Mouse (Mus musculus) CH12.LX (cell line): Measurements from ENCODE around the gene Usp42. TPM values are rescaled to one million over a fixed set of nuclear protein-coding genes. Genes with fewer than 3 reads are reported as not detected.

Experiments
- DNase-seq: peaks from one replicate; pipeline ENCODE4 v3.0.0-alpha.2; 2013; ENCODE audit errors: extremely low read depth
- H3K27ac ChIP-seq: 2 replicates; pipeline ENCODE4 v1.5.1; 2012; ENCODE audit warnings: low read depth, mild to moderate bottlenecking, control low read depth, moderate library complexity; ENCODE audit not compliant: insufficient read depth
- H3K27me3 ChIP-seq: replicated peaks from 2 replicates; pipeline ENCODE3; 2012; ENCODE audit warnings: inconsistent platforms
- H3K36me3 ChIP-seq, 2 experiments: replicated peaks in 1 of 2; 2 replicates each; pipeline versions ENCODE3 to v1.6.1; 2012; ENCODE audit warnings: inconsistent platforms in 1 of 2, low read length in 1 of 2, mild to moderate bottlenecking in 1 of 2, mixed read lengths in 1 of 2, moderate library complexity in 1 of 2; ENCODE audit not compliant: control insufficient read depth in 1 of 2, insufficient read depth in 1 of 2
- H3K4me1 ChIP-seq, 2 experiments: 2 replicates each; pipeline ENCODE4 v1.6.1; 2012; ENCODE audit warnings: inconsistent platforms in 1 of 2, moderate library complexity in 1 of 2; ENCODE audit not compliant: insufficient read depth in 2 of 2, control insufficient read depth in 1 of 2
- H3K4me2 ChIP-seq: 2 replicates; pipeline ENCODE4 v1.6.1; 2012; ENCODE audit warnings: low read depth, mild to moderate bottlenecking, control low read depth; ENCODE audit not compliant: poor library complexity, insufficient read depth, severe bottlenecking
- H3K4me3 ChIP-seq, 3 experiments: fragments of 150-350 bp in 1 of 3; sonication (generic) in 1 of 3; replicated peaks in 1 of 3; 2 replicates each; pipeline versions ENCODE3 to v1.5.1; 2011 to 2012; ENCODE audit warnings: low read depth in 2 of 3, low read length in 2 of 3, mild to moderate bottlenecking in 2 of 3, moderate library complexity in 2 of 3, control low read depth in 1 of 3, improper control_type of control experiment in 1 of 3, inconsistent platforms in 1 of 3, mixed read lengths in 1 of 3; ENCODE audit not compliant: poor library complexity in 1 of 3
- H3K79me2 ChIP-seq: replicated peaks from 2 replicates; pipeline ENCODE4 v1.6.1; 2012; ENCODE audit warnings: mild to moderate bottlenecking, moderate library complexity; ENCODE audit not compliant: control insufficient read depth, poor library complexity, insufficient read depth, severe bottlenecking; ENCODE audit errors: extremely low read depth
- H3K9ac ChIP-seq: 2 replicates; pipeline ENCODE4 v1.6.1; 2012; ENCODE audit warnings: low read depth, mild to moderate bottlenecking, control low read depth, moderate library complexity; ENCODE audit not compliant: insufficient read depth
- H3K9me3 ChIP-seq: replicated peaks from 2 replicates; pipeline ENCODE3; 2012; ENCODE audit warnings: low read length, inconsistent platforms, mixed read lengths
- CTCF ChIP-seq, 2 experiments: IDR thresholded peaks in 1 of 2; conservative IDR thresholded peaks in 1 of 2; 2 replicates each; pipeline ENCODE4 v1.5.1; 2011 to 2012; ENCODE audit warnings: low read depth in 2 of 2, low read length in 2 of 2, improper control_type of control experiment in 1 of 2, inconsistent platforms in 1 of 2, mild to moderate bottlenecking in 1 of 2, moderate library complexity in 1 of 2
- EP300 ChIP-seq: IDR thresholded peaks from 2 replicates; pipeline ENCODE4 v1.6.1; 2011; ENCODE audit warnings: low read length, improper control_type of control experiment
- GABPA ChIP-seq: IDR thresholded peaks from 2 replicates; pipeline ENCODE4 v1.6.1; 2012; ENCODE audit warnings: low read depth, low read length, improper control_type of control experiment, inconsistent platforms; ENCODE audit not compliant: insufficient replicate concordance
- HCFC1 ChIP-seq: IDR thresholded peaks from 2 replicates; pipeline ENCODE4 v1.6.1; 2012; ENCODE audit warnings: low read depth, mild to moderate bottlenecking, inconsistent platforms, low read length, improper control_type of control experiment
- IRF4 ChIP-seq: IDR thresholded peaks from 2 replicates; pipeline ENCODE4 v1.6.1; 2014; ENCODE audit warnings: low read depth, mild to moderate bottlenecking, inconsistent platforms, low read length, improper control_type of control experiment
- NELFE ChIP-seq: IDR thresholded peaks from 2 replicates; pipeline ENCODE4 v1.6.1; 2011; ENCODE audit warnings: low read depth, low read length, improper control_type of control experiment
- RAD21 ChIP-seq: IDR thresholded peaks from 2 replicates; pipeline ENCODE4 v1.6.1; 2011; ENCODE audit warnings: low read depth, mild to moderate bottlenecking, low read length, improper control_type of control experiment, moderate library complexity
- SMC3 ChIP-seq: IDR thresholded peaks from 2 replicates; pipeline ENCODE4 v1.6.1; 2011; ENCODE audit warnings: low read depth, low read length, improper control_type of control experiment
- USF2 ChIP-seq: conservative IDR thresholded peaks from 2 replicates; pipeline ENCODE4 v1.6.1; 2011; ENCODE audit warnings: low read depth, low read length, improper control_type of control experiment
- ZC3H11A ChIP-seq: IDR thresholded peaks from 2 replicates; pipeline ENCODE4 v1.6.1; 2012; ENCODE audit warnings: low read depth, mild to moderate bottlenecking, inconsistent platforms, low read length, improper control_type of control experiment
- ZMIZ1 ChIP-seq: IDR thresholded peaks from 2 replicates; pipeline ENCODE4 v1.6.1; 2012; ENCODE audit warnings: low read depth, mild to moderate bottlenecking, inconsistent platforms, low read length, improper control_type of control experiment
- ZNF384 ChIP-seq: IDR thresholded peaks from 2 replicates; pipeline ENCODE4 v1.6.1; 2012; ENCODE audit warnings: low read depth, low read length, improper control_type of control experiment, inconsistent platforms
- dilution Hi-C: fragments of 300-500 bp; cut with MboI; formaldehyde crosslinking; loops from 2 replicates; pipeline ENCODE4 v1.14.3; 2020; ENCODE audit warnings: low sequenced_read_pairs; ENCODE audit not compliant: extremely low pct_unique_long_range_greater_than_20kb, extremely low pct_ligation_motif_present
- in situ Hi-C: fragments of 300-500 bp; cut with MboI; formaldehyde crosslinking; loops from 3 replicates; pipeline ENCODE4 v1.14.3; 2019; ENCODE audit warnings: low sequenced_read_pairs, low pct_ligation_motif_present, low pct_unique_long_range_greater_than_20kb, mixed read lengths
- polyA plus RNA-seq: library from polyadenylated mRNA; unstranded; fragments of >175 nt; gene quantifications from 2 replicates; pipeline ENCODE4 v1.2.1, GENCODE M21; 2012; ENCODE audit warnings: low read depth; ENCODE audit not compliant: insufficient read length
- total RNA-seq, 2 experiments: library from RNA; depleted of rRNA; stranded (reverse); fragments of 300-350 nt in 1 of 2; fragments of >200 nt in 1 of 2; gene quantifications; 2 replicates each; pipeline ENCODE4 v1.2.3; 2012 to 2014

Usp42 gene
- total and polyA plus RNA-seq, 3 experiments = 4.3 to 14.6 (median 7.1) TPM

- TF ChIP-seq GABPA = no peak
- TF ChIP-seq USF2 = no peak
- TF ChIP-seq, all 38 proteins: peak for 0
These were observed 57.5 kb downstream of the Usp42 start (continued) for GRCm38 (mm10) chr5:143674576-143674975.

DNA sequence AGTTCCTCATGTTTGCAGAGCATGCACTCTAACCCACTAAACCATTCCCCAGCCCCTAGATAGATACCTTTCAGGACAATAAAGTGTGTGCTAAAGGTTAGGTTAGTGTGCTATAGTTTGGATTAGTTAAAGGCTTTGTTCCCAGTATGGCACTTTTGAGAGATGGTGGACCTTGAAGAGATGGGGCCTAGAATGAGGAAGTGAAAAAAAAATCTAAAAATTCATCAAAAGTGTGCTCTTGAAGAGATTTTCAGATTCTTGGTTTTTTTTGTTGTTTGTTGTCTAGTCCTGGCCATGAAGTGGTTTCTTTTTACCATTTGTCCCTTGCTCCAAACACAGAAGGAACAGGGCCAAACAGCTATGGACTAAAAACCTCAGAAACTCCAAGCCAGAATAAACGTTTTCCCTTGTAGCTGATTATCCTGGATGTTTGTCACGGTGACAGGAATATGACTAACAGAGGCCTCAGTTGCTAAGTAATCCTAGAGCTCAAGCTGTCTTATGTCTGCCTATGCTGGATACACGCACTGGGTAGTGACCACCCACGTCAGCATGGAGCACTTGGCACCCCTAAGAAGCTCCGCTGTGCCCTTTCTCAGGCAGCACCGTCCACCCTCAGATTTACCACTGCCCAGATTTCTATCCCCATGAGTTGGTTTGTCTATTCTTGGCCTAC is 61.2 kb downstream of the Usp42 start:
- DNase-seq = no peak
- Histone ChIP-seq H3K9me3 (no peaks in the 10 kb centered on the region), H3K4me2 (no peak overlapping the region), H3K9ac (no peak overlapping the region), H3K36me3 (no peaks in the 10 kb centered on the region), H3K79me2 (no peaks in the 10 kb centered on the region), H3K27me3 (no peaks in the 10 kb centered on the region), H3K27ac (no peak overlapping the region), H3K4me3 (no peak overlapping the region), H3K4me1 (peaks cover 2 to 20% of the 10 kb centered on the region in 2 experiments; a peak in 3 of 4 replicates)
- dilution Hi-C loops = no loop called here
- in situ Hi-C loops = no loop called here
- TF ChIP-seq HCFC1 (no peak), IRF4 (peak; percentile 16; the same call in 1 of the 2 replicates), ZMIZ1 (no peak), ZNF384 (peak; percentile 51; the same call in 1 of the 2 replicates), EP300 (0 out of 2 replicates have a peak, but pooled peaks have one; percentile 26)

DNA sequence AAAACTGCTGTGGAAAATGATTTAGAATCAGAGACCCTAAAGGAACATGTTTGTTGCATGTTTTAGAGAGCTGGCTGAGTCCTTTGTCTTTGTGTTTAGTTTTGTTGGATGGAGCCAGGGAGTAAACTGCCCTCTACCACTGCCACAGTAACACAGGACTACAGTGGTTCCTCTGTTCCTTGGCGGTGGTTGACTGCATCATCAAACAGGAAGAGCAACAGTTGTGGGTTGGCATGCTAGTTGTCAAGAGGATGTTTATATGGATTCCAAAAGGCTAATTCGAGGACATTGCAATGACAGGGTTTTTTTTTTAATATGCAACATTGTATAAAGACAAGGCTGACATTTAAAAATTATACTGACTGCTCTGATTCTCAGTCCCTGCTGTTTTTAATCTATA is 62.2 kb downstream of the Usp42 start:
- in situ Hi-C loops = no loop called here
- Histone ChIP-seq H3K4me3 (no peak overlapping the region), H3K27ac (no peak overlapping the region), H3K9ac (no peak overlapping the region), H3K4me1 (peaks cover 2 to 18% of the 10 kb centered on the region in 2 experiments; a peak in 3 of 4 replicates), H3K79me2 (no peaks in the 10 kb centered on the region), H3K4me2 (no peak overlapping the region)
- no peak for TF ChIP-seq ZC3H11A
- TF ChIP-seq, all 38 proteins: peak for 0
- no peak for DNase-seq
- no peaks in the 10 kb centered on the region for H3K9me3 ChIP-seq
- no peaks in the 10 kb centered on the region for H3K36me3 ChIP-seq
- H3K27me3 ChIP-seq = no peaks in the 10 kb centered on the region
- dilution Hi-C loops = no loop called here

DNA sequence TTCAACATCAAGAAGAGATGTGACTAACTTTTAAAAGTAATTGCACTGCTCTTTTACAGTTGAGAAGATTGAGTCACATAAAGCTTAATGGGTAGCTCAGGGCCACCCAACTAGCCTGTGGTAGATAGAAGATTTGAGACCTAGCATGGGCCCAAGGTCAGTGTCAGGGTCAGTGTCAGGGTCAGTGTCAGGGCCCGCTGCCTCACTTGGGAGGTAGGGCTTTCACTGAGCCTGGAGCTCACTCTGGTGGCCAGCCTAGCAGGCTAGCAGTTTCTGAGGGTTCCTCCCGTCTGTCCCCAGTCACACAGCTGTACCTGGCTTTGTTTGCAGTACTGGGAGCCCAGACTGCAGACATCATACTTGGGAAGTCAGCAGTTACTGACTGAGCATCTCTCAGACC is 62.7 kb downstream of the Usp42 start:
- no peak for DNase-seq
- Histone ChIP-seq H3K9me3 (no peaks in the 10 kb centered on the region), H3K4me2 (no peak overlapping the region), H3K4me1 (peaks cover 2 to 18% of the 10 kb centered on the region in 2 experiments; a peak in 3 of 4 replicates), H3K27ac (no peak overlapping the region), H3K9ac (no peak overlapping the region), H3K4me3 (no peak overlapping the region), H3K79me2 (no peaks in the 10 kb centered on the region), H3K36me3 (no peaks in the 10 kb centered on the region), H3K27me3 (no peaks in the 10 kb centered on the region)
- dilution Hi-C loops = no loop called here
- no peak for TF ChIP-seq NELFE
- peak; percentile 45 for TF ChIP-seq RAD21
- 0 out of 4 replicates have a peak, but pooled peaks of 1 of the 2 experiments have one; percentile 27 for TF ChIP-seq CTCF (conservative IDR thresholded peaks at IDR 0.05 in 1 of 2, IDR thresholded peaks at IDR 0.05 in 1 of 2; ENCODE audit: low read depth in 2 of 2, low read length in 2 of 2)
- peak; percentile 32 for TF ChIP-seq SMC3
- in situ Hi-C loops = no loop called here
